Mouse (Mus musculus): ENCODE data around the gene Actl9. TPM values are rescaled to one million over a fixed set of nuclear protein-coding genes. Genes with fewer than 3 reads are reported as not detected.

Gene Actl9
- polyA plus RNA-seq (2016; fragmentation: Nextera tagmentation; extraction: Ambion mirVana), result not detected in 2 replicates

DNA sequence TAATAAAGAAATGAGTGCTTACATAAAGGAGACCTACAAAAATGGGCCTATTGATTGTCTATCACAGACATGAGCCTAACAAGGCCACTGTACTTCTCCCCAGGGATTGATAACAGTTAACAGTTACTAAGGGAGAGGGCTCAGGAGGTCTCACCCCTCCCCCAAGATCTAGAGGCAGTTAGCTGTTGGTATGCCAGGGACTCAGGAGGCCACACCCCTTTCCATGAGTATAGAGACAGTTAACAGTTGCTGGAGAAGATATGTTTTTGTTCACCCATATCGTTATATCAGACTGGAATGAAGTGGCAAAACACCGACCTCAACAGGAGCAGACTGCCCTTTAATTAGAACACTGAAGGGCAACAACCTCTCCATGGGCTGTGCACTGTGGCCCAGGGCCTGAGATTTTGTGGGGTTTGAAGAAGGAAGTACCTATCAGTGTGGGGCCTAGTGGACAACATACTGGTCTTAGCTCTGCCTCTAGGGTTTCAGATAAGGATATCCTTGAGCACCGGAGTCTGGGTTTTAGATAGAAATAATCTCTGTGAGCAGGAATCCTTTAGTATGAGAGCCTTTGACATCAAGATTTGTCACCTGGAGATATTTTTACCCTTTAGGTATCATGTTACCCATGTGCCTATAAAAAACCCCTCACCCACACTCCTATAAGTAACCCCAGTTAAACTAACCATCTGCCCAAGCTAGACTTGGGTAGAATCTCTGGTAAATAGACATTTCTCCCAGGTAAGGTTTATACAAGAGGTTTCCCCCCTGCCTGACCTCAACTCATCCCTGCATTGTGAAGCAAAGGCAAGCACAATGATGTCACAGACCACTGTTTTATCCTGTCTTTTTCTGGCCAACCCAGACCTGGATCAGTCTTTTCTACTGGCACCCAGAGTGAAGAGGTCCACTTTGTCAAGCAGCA, at the start of gene Actl9:
Actl9 (plus strand) TSS at position 878 of the 928 bp plus-strand sequence.
- Histone ChIP-seq H3K27me3 (ENCODE audit: low read depth, poor library complexity, severe bottlenecking) (no peaks in the 10 kb centered on the region), H3K36me3 (no peaks in the 10 kb centered on the region), H3K27ac (replicated peaks) (no peak within 1 kb of the TSS), H3K4me1 (no peaks in the 10 kb centered on the region), H3K4me3 (no peak within 1 kb of the TSS), H3K9me3 (replicated peaks) (no peaks in the 10 kb centered on the region)
- DNase-seq (ENCODE audit: low spot score), result no peak
- WGBS, result 93% methylated on average over 3 of the region's 3 CpGs

DNA sequence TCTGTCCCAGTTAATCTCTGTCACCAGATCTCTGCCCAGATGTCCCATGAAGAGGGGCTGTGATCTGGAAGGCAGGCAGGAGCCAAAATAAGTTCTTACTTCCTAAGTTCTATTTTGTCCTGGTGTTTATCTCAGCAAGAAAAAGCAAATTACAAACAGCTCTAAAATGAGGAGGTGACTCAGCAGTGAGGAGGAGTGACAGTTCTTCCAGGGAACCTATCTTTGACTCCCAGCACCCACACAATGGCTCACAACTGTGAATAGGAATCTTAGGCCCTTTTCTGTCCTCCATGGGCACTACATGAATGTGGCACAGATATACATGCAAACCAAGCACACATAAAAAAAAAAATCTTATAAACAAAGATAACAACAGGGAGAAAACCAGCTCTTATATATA, 47.0 kb upstream of the Actl9 start:
- Histone ChIP-seq H3K9me3 (replicated peaks) (no peaks in the 10 kb centered on the region), H3K27ac (replicated peaks) (no peak overlapping the region), H3K27me3 (ENCODE audit: low read depth, poor library complexity, severe bottlenecking) (no peaks in the 10 kb centered on the region), H3K36me3 (peaks cover 62% of the 10 kb centered on the region), H3K4me3 (no peak overlapping the region), H3K4me1 (no peaks in the 10 kb centered on the region)
- DNase-seq (ENCODE audit: low spot score), result no peak

- Histone ChIP-seq H3K4me1 (peaks cover 11% of the 10 kb centered on the region), H3K36me3 (peaks cover 23% of the 10 kb centered on the region), H3K4me3 (no peak overlapping the region), H3K27me3 (ENCODE audit: low read depth, poor library complexity, severe bottlenecking) (no peaks in the 10 kb centered on the region), H3K27ac (replicated peaks) (no peak overlapping the region), H3K9me3 (replicated peaks) (no peaks in the 10 kb centered on the region)
- no peak for DNase-seq (ENCODE audit: low spot score)
- 95% methylated on average over 5 of the region's 5 CpGs for WGBS
These were observed 40.4 kb upstream of the Actl9 start for GRCm38 (mm10) chr17:33392271-33392670.

DNA sequence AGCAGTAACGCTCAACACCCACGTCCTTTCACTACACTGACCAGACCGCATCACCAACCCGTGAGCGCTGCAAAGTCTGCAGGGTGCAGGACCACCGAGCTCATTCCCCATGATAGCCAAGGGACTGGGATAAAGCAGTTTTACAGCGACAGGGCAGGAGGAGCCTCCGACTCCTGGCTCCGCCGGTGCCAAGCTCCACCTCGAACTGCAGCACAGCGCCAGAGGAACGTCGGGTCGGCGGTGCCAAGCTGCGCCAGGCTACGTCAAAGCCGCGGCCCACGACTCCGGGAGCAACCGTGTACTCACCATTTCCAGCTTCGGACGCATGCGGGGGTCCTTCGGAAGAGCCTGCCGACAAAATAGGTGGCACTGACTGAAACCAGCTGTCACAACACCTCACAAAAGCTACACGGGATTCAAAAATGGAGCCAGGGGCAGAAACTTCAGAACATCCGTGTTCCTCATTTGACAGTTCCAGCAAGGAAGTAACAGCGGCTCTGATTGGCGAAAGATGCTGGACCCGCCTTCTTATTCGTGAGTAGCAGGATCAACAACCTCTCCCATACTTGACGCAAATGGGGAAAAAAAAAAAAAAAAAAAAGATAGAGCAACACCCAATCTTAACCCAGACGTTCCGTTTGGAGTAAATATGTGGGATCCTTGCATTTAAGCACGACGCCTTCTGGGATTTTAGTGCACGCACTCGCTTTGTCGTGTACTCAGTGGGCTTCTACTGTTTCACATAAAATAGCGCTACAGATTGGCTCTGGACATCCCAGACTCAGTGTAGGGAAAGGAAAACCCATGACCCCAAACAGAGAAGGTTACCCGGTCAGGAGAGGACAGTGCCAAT, 38.3 kb upstream of the Actl9 start, which contains the start of gene Zfp101:
Zfp101 (minus strand) TSS at position 460 of the 853 bp plus-strand sequence.
- Histone ChIP-seq H3K4me3 (peak within 1 kb of the TSS; percentile 96), H3K36me3 (peaks cover 23% of the 10 kb centered on the region), H3K9me3 (replicated peaks) (no peaks in the 10 kb centered on the region), H3K27me3 (ENCODE audit: low read depth, poor library complexity, severe bottlenecking) (no peaks in the 10 kb centered on the region), H3K27ac (replicated peaks) (peak within 1 kb of the TSS; percentile 86), H3K4me1 (peaks cover 11% of the 10 kb centered on the region)
- peak; percentile 89 for DNase-seq (ENCODE audit: low spot score)
- WGBS, result under 1% methylated on average over 44 of the region's 44 CpGs

DNA sequence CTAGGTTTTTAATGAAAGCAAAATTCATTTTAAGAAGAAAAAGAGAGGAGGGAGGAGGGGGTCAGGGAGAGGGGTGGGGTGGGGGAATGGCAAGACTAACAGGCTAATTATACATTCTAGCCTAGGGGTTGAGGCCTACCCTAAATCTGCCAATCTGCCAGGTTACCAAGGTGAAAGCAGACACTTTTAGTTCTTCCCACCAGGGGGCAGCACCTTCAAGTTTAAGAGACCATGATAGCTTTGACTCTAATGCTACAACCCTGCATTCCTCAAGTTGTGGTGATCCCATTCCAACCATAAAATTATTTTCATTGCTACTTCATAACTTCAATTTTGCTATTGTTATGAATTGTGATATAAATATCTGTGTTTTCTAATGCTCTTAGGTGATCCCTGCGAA, 6.5 kb downstream of the Actl9 start:
- DNase-seq (ENCODE audit: low spot score), result peak; percentile 64
- Histone ChIP-seq H3K4me1 (no peaks in the 10 kb centered on the region), H3K27ac (replicated peaks) (no peak overlapping the region), H3K4me3 (no peak overlapping the region), H3K9me3 (replicated peaks) (no peaks in the 10 kb centered on the region), H3K27me3 (ENCODE audit: low read depth, poor library complexity, severe bottlenecking) (no peaks in the 10 kb centered on the region), H3K36me3 (no peaks in the 10 kb centered on the region)
- WGBS, result 73% methylated on average over 1 of the region's 1 CpGs

GRCm38 (mm10) chr17:33439922-33440321, 7.2 kb downstream of the Actl9 start:
- Histone ChIP-seq H3K27ac (replicated peaks) (no peak overlapping the region), H3K4me1 (no peaks in the 10 kb centered on the region), H3K36me3 (no peaks in the 10 kb centered on the region), H3K4me3 (no peak overlapping the region), H3K27me3 (ENCODE audit: low read depth, poor library complexity, severe bottlenecking) (no peaks in the 10 kb centered on the region), H3K9me3 (replicated peaks) (no peaks in the 10 kb centered on the region)
- no peak for DNase-seq (ENCODE audit: low spot score)
- WGBS, result 85% methylated on average over 5 of the region's 5 CpGs

- Histone ChIP-seq H3K27me3 (ENCODE audit: low read depth, poor library complexity, severe bottlenecking) (no peaks in the 10 kb centered on the region), H3K36me3 (no peaks in the 10 kb centered on the region), H3K27ac (replicated peaks) (no peak overlapping the region), H3K4me3 (no peak overlapping the region), H3K4me1 (no peaks in the 10 kb centered on the region), H3K9me3 (replicated peaks) (no peaks in the 10 kb centered on the region)
- no peak for DNase-seq (ENCODE audit: low spot score)
These were observed 8.5 kb downstream of the Actl9 start for GRCm38 (mm10) chr17:33441159-33441558.

DNA sequence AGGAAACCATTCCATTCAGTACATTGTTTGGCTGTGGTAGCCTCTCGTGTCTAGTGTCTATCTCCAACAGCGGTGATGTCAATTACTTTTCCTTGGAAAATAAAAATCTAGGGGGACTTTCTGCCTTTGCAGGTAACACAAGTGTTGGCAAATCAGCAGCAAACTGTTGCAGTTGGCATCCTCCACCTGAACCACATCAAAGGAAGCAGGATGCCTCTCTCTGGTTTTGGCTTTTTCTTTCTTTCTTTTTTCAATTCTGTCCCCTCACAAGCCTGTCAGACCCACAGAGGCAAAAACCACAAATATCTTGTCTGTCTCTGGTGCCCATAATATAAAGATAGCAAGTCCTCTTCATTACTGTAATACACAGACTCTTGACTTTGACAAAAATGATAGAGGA, 23.9 kb downstream of the Actl9 start:
- H3K4me3 ChIP-seq, result no peak overlapping the region
- no peak overlapping the region for H3K27ac ChIP-seq (replicated peaks)
- no peaks in the 10 kb centered on the region for H3K36me3 ChIP-seq
- H3K9me3 ChIP-seq (replicated peaks), result no peaks in the 10 kb centered on the region
- H3K4me1 ChIP-seq, result no peaks in the 10 kb centered on the region
- H3K27me3 ChIP-seq (ENCODE audit: low read depth, poor library complexity, severe bottlenecking), result no peaks in the 10 kb centered on the region
- 91% methylated on average over 2 of the region's 2 CpGs for WGBS
- no peak for DNase-seq (ENCODE audit: low spot score)

DNA sequence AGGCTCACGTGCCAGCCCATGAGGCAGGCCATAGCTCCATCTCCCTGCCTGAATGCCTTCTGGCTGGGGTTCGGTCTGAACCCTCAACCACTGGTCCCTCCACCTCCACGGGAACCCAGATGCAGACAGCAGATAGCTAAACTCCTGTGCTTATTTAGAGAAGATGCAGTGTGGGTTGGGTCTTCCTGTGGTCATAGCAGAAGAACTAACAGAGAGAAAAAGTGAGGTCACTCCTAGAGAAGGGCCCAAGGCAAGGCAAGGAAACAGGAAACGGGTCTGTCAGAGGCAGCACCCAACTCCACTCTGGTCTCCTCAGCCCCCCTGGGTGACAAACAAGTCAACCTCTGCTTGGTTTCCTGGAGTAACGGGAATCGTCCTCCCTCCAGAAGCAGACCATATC, 38.5 kb downstream of the Actl9 start:
- DNase-seq (ENCODE audit: low spot score), result no peak
- Histone ChIP-seq H3K27ac (replicated peaks) (no peak overlapping the region), H3K4me1 (no peaks in the 10 kb centered on the region), H3K36me3 (no peaks in the 10 kb centered on the region), H3K27me3 (ENCODE audit: low read depth, poor library complexity, severe bottlenecking) (no peaks in the 10 kb centered on the region), H3K4me3 (no peak overlapping the region), H3K9me3 (replicated peaks) (no peaks in the 10 kb centered on the region)
- WGBS, result 70% methylated on average over 6 of the region's 6 CpGs

Other genes with a start within 250 kb of the Actl9 start
- gene Olfr239, start 241.6 kb upstream of the Actl9 start, polyA plus RNA-seq (2016; fragmentation: Nextera tagmentation; extraction: Ambion mirVana), result not detected in 2 replicates
- gene Olfr1564, start 211.2 kb upstream of the Actl9 start, polyA plus RNA-seq (2016; fragmentation: Nextera tagmentation; extraction: Ambion mirVana), result not detected in 2 replicates
- gene Zfp955a, start 177.8 kb upstream of the Actl9 start, polyA plus RNA-seq (2016; fragmentation: Nextera tagmentation; extraction: Ambion mirVana), result 16.4 and 17.5 TPM in 2 replicates
- 0.04 and 0.06 TPM in 2 replicates for gene Olfr63, start 168.2 kb upstream of the Actl9 start, polyA plus RNA-seq (2016; fragmentation: Nextera tagmentation; extraction: Ambion mirVana)
- gene Zfp955b, start 143.4 kb upstream of the Actl9 start, polyA plus RNA-seq (2016; fragmentation: Nextera tagmentation; extraction: Ambion mirVana), result 9.6 and 12.3 TPM in 2 replicates
- gene Zfp81, start 74.0 kb upstream of the Actl9 start, polyA plus RNA-seq (2016; fragmentation: Nextera tagmentation; extraction: Ambion mirVana), result 9.9 and 13.1 TPM in 2 replicates
- 16.8 and 18.0 TPM in 2 replicates for gene Zfp101, start 38.3 kb upstream of the Actl9 start, polyA plus RNA-seq (2016; fragmentation: Nextera tagmentation; extraction: Ambion mirVana)
- 37.1 and 47.6 TPM in 2 replicates for gene Adamts10, start 91.3 kb downstream of the Actl9 start, polyA plus RNA-seq (2016; fragmentation: Nextera tagmentation; extraction: Ambion mirVana)
- gene Myo1f, start 122.8 kb downstream of the Actl9 start, polyA plus RNA-seq (2016; fragmentation: Nextera tagmentation; extraction: Ambion mirVana), result 1.7 and 2.9 TPM in 2 replicates
- gene Zfp414, start 196.2 kb downstream of the Actl9 start, polyA plus RNA-seq (2016; fragmentation: Nextera tagmentation; extraction: Ambion mirVana), result 54.3 and 67.0 TPM in 2 replicates
- gene Pram1, start 205.2 kb downstream of the Actl9 start, polyA plus RNA-seq (2016; fragmentation: Nextera tagmentation; extraction: Ambion mirVana), result 0.22 and 0.30 TPM in 2 replicates

Measured in midbrain, embryonic 10.5 days (tissue).